Mouse (Mus musculus) embryonic facial prominence, embryonic 15.5 days (tissue): Measurements from ENCODE around the gene Slc4a10. TPM values are rescaled to one million over a fixed set of nuclear protein-coding genes. Genes with fewer than 3 reads are reported as not detected.

ENCODE experiments used
- polyA plus RNA-seq: library from polyadenylated mRNA; unstranded; fragments of >200 nt; fragmentation: Nextera tagmentation; extraction: Ambion mirVana; gene quantifications from 2 replicates; pipeline ENCODE4 v1.2.1, GENCODE M21; 2015

Slc4a10 gene
- polyA plus RNA-seq, 1 experiment from 2014 or later = 0.57 TPM

Other genes starting within 250 kb of the Slc4a10 start
- gene Tbr1, start 243.5 kb upstream of the Slc4a10 start, polyA plus RNA-seq = 0.17 and 0.52 TPM in 2 replicates